Mouse (Mus musculus) midbrain, embryonic 10.5 days (tissue): ENCODE measurements at regions not wholly inside any gene's neighbourhood (a gene's known extent, or its start where the extent isn't known, plus 50 kb on each side); places are given as distances from the start of the nearest gene placed in this dataset.

Source experiments
- DNase-seq: peaks from one replicate; pipeline ENCODE4 v3.0.0-alpha.2; 2017; ENCODE audit warnings: low spot score
- H3K27ac ChIP-seq: fragments of 300-500 bp; sonication (generic); replicated peaks from 2 replicates; pipeline ENCODE4 v1.5.1; 2016; ENCODE audit warnings: mild to moderate bottlenecking
- H3K27me3 ChIP-seq: fragments of 300-500 bp; sonication (generic); 2 replicates; pipeline ENCODE4 v1.6.1; 2016; ENCODE audit warnings: low read depth, mild to moderate bottlenecking; ENCODE audit not compliant: poor library complexity, severe bottlenecking
- H3K36me3 ChIP-seq: fragments of 300-500 bp; sonication (generic); 2 replicates; pipeline ENCODE4 v1.6.1; 2016; ENCODE audit warnings: mild to moderate bottlenecking, moderate library complexity
- H3K4me1 ChIP-seq: fragments of 300-500 bp; sonication (generic); 2 replicates; pipeline ENCODE4 v1.6.1; 2016
- H3K4me3 ChIP-seq: fragments of 300-500 bp; sonication (generic); 2 replicates; pipeline ENCODE4 v1.5.1; 2016; ENCODE audit warnings: mild to moderate bottlenecking, moderate library complexity
- H3K9me3 ChIP-seq: fragments of 300-500 bp; sonication (generic); replicated peaks from 2 replicates; pipeline ENCODE4 v1.6.1; 2016; ENCODE audit warnings: mild to moderate bottlenecking
- WGBS: fragments of 180-500 bp; shearing (Covaris S2); methylation state at CpG from one replicate; pipeline ENCODE4 v1.1.7; 2016; 5-methylcytosine and 5-hydroxymethylcytosine counted together

- H3K4me3 ChIP-seq = no peak overlapping the region
- no peaks in the 10 kb centered on the region for H3K9me3 ChIP-seq
- H3K27ac ChIP-seq = no peak overlapping the region
- 76% methylated on average over 18 of the region's 18 CpGs for WGBS
- no peaks in the 10 kb centered on the region; the same call in 1 of the 2 replicates for H3K4me1 ChIP-seq
- peaks cover 85% of the 10 kb centered on the region for H3K27me3 ChIP-seq
- no peak for DNase-seq
- no peaks in the 10 kb centered on the region for H3K36me3 ChIP-seq
These were observed 362.4 kb downstream of the H2al1j start for GRCm38 (mm10) chrX:11689989-11690405.

DNA sequence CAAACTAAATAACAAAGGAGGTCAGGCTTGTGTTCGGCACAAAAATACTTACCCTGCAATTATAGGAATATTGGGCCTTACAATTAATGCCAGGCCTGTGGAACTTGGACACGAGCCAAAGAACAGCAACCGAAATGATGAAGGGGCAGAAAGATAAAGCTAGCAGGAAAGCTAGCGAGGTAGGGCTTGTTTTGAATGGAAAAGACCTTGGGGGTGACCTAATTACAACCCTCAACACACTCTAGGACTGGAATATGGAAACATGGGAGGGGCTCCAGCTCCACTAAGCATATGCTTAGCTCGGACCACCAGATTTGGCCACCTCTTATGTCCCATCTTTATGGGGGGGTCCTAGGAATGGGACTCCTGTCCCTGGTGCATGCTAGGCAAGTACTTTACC is 362.8 kb downstream of the H2al1j start:
- DNase-seq = no peak
- no peak overlapping the region for H3K4me3 ChIP-seq
- no peaks in the 10 kb centered on the region for H3K36me3 ChIP-seq
- no peak overlapping the region for H3K27ac ChIP-seq
- no peaks in the 10 kb centered on the region for H3K9me3 ChIP-seq
- H3K27me3 ChIP-seq = peaks cover 85% of the 10 kb centered on the region
- 78% methylated on average over 5 of the region's 5 CpGs for WGBS
- H3K4me1 ChIP-seq = no peaks in the 10 kb centered on the region; the same call in 1 of the 2 replicates

DNA sequence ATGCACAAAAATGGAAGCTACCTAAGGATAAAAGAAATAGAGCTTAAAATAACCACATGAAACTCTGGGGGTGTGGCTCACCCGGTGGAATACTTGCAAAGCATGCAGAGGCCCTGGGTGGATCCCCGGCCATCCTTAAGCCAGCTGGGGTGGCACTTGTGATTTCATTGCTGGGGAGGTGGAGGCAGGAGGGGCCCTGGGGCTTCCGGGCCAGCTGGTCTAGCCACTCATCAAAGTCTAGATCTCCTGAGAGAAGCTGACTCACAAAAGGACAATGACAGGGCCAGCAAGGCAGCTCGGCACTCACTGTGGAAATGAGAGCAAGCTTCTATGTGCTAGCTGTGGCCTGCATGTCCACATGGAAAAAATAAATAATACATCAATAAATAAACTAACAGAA is 363.4 kb downstream of the H2al1j start:
- WGBS = 75% methylated on average over 4 of the region's 4 CpGs
- Histone ChIP-seq H3K4me1 (no peaks in the 10 kb centered on the region; the same call in 1 of the 2 replicates), H3K4me3 (no peak overlapping the region), H3K27ac (no peak overlapping the region), H3K27me3 (peaks cover 85% of the 10 kb centered on the region), H3K36me3 (no peaks in the 10 kb centered on the region), H3K9me3 (no peaks in the 10 kb centered on the region)
- no peak for DNase-seq

- no peaks in the 10 kb centered on the region for H3K9me3 ChIP-seq
- peaks cover 83% of the 10 kb centered on the region for H3K27me3 ChIP-seq
- H3K4me3 ChIP-seq = no peak overlapping the region
- no peaks in the 10 kb centered on the region for H3K36me3 ChIP-seq
- no peak for DNase-seq
- WGBS = 87% methylated on average over 4 of the region's 4 CpGs
- no peak overlapping the region for H3K27ac ChIP-seq
- no peaks in the 10 kb centered on the region for H3K4me1 ChIP-seq
These were observed 368.9 kb downstream of the H2al1j start for GRCm38 (mm10) chrX:11696565-11696964.

DNA sequence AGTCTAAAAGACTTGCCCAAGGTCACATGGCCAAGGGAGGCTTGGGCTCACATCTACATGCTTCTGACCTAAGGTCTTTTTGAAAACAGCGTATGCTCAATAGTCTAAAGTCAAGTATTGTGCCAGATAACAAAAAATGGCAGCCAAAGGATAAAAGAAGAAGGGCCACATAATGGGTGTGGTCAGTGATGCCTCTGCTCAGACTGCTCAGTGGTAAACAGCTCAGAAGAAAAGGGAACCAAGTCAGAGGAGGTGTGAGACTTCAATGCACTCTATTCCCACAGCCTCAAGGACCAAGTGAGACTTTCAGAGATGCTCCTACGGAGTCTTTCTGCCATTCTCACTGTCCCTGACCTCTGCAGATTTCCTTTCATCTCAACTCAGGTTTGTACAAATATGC is 373.5 kb downstream of the H2al1j start:
- H3K27me3 ChIP-seq = peaks cover 83% of the 10 kb centered on the region
- no peak for DNase-seq
- H3K4me1 ChIP-seq = no peaks in the 10 kb centered on the region
- H3K9me3 ChIP-seq = no peaks in the 10 kb centered on the region
- H3K36me3 ChIP-seq = no peaks in the 10 kb centered on the region
- no peak overlapping the region for H3K4me3 ChIP-seq
- H3K27ac ChIP-seq = no peak overlapping the region
- 86% methylated on average over 2 of the region's 2 CpGs for WGBS

DNA sequence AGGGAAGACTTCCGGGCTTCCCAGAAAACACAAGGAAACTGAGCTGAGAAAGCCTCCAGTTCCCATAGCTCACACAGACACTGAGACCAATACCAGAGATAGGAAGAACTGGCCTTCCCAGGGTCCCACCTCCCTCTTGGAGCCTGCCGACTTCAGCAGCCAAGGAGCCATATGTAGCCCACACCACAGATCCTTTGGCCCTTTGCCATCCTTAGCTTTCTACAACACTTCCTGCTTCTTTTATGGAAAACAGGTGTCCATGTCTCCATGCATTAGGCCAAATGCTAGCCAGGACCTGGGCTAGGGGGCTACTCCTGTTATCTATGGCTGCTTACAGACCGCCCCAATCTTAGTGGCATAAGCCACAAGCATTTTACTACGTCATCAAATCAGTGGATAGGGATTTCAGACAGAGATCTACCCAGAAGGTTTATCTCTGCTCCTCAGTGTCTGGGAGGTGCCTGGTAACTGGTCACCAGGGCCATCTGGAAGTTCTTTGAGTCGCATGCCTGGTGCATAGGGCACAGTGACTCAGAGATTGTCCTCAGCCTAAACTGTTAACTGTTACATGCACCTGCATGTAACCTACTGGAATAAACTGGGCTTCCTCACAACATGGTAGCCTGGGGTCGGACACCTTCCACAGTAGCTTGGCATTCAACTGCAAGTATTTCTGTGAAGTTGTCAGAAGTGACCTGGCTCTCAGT is 378.4 kb downstream of the H2al1j start:
- WGBS = 89% methylated on average over 6 of the region's 6 CpGs
- no peak overlapping the region for H3K27ac ChIP-seq

DNA sequence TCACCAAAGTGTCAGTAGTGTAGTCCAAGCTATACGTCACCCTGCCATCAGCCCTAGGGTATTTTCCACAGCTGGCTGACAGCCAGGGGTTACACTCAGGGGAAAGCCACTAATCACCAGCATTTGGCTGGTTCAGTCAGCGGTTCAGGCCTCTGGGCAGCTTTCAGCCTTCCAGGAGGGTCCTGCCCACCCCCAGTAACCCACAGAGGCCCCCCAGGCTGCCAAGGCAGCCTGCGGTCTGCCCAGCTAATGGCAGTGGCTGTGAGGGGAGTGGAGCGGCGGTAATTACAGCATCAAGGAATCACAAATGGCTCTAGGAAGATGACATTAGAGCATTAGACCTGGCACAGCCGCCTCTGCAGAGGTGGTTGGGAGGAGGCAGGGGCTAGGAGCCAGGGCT is 379.7 kb downstream of the H2al1j start:
- Histone ChIP-seq H3K27ac (no peak overlapping the region), H3K36me3 (no peaks in the 10 kb centered on the region), H3K4me3 (no peak overlapping the region), H3K4me1 (peaks cover 7% of the 10 kb centered on the region; the same call in 1 of the 2 replicates), H3K9me3 (no peaks in the 10 kb centered on the region), H3K27me3 (peaks cover 97% of the 10 kb centered on the region)
- no peak for DNase-seq
- 76% methylated on average over 6 of the region's 6 CpGs for WGBS

More for the DNA sequence above, 378.4 kb downstream of the H2al1j start:
- DNase-seq = no peak
- H3K9me3 ChIP-seq = no peaks in the 10 kb centered on the region
- H3K36me3 ChIP-seq = no peaks in the 10 kb centered on the region
- peaks cover 7% of the 10 kb centered on the region; the same call in 1 of the 2 replicates for H3K4me1 ChIP-seq
- peaks cover 97% of the 10 kb centered on the region for H3K27me3 ChIP-seq
- no peak overlapping the region for H3K4me3 ChIP-seq

DNA sequence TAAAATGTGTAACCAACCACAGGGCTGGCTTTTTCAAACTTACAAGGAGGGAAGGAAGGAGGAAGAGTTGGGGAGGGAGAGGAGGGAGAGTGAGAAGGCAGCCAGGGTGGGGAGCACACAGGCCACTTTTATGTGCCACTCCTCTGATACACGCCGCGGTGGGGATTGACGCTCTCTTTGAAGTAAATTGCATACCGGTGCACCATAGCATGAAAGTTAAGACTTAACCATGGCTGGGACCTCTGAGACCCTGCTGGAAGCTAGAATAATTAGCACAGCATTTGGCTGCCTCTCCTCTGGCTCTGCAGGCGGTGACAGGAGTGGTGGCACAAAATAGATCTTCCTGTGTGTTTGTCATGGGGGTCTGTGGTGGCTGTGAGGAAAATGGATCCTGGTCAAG is 380.7 kb downstream of the H2al1j start:
- Histone ChIP-seq H3K9me3 (no peaks in the 10 kb centered on the region), H3K36me3 (no peaks in the 10 kb centered on the region), H3K4me3 (no peak overlapping the region), H3K27me3 (peaks cover 97% of the 10 kb centered on the region), H3K27ac (no peak overlapping the region), H3K4me1 (peaks cover 7% of the 10 kb centered on the region; the same call in 1 of the 2 replicates)
- DNase-seq = no peak
- 44% methylated on average over 6 of the region's 6 CpGs for WGBS

- Histone ChIP-seq H3K27me3 (peaks cover 98% of the 10 kb centered on the region), H3K36me3 (no peaks in the 10 kb centered on the region), H3K4me3 (no peak overlapping the region), H3K27ac (no peak overlapping the region), H3K9me3 (no peaks in the 10 kb centered on the region), H3K4me1 (peaks cover 7% of the 10 kb centered on the region; the same call in 1 of the 2 replicates)
- no peak for DNase-seq
- WGBS = 86% methylated on average over 4 of the region's 4 CpGs
These were observed 381.7 kb downstream of the H2al1j start for GRCm38 (mm10) chrX:11709326-11709725.

DNA sequence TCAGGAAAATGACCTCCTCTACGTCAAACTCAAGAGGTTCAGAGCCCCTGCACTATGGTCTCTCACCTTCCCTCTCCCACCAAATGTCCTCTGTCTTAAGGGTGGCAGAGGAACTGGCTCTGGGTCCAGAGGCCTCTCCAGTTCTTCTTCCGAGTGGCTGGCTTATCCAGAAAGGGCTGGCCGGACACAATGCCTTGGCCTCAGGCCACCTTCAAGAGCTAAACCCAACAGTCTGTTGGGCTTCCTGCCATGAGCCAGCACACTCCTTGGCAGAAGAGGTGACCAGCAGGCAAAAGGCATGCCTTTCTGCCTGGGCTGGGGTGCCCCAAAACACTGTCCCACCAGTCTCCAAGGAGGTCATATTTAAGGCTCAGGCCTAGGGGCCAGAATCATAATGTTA is 385.8 kb downstream of the H2al1j start:
- peaks cover 2% of the 10 kb centered on the region; the same call in 1 of the 2 replicates for H3K4me1 ChIP-seq
- WGBS = 96% methylated on average over 3 of the region's 3 CpGs
- peaks cover 96% of the 10 kb centered on the region for H3K27me3 ChIP-seq
- DNase-seq = no peak
- H3K9me3 ChIP-seq = no peaks in the 10 kb centered on the region
- no peak overlapping the region for H3K27ac ChIP-seq
- no peak overlapping the region for H3K4me3 ChIP-seq
- H3K36me3 ChIP-seq = no peaks in the 10 kb centered on the region

DNA sequence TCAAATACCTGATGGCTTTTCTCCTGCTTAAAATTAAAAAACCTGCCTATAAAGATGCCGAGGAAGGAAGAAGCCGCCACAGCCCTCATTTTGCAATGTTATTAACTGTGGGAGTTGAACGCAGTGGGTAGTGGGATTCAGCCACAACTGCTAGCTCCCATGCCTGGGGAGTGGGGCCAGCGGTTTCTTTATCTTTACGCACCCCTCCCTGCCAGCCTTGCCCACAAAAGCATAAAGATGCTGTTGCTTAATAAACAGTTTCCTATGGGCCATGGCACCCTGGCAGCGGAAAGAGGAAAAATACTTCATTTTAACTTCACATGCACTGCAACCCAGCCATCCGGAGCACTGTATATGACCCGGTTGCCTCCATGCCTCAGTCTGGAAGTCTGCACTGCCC is 389.2 kb downstream of the H2al1j start:
- H3K36me3 ChIP-seq = no peaks in the 10 kb centered on the region
- no peak overlapping the region for H3K27ac ChIP-seq
- WGBS = 74% methylated on average over 8 of the region's 8 CpGs
- H3K4me1 ChIP-seq = no peaks in the 10 kb centered on the region
- no peak for DNase-seq
- no peak overlapping the region for H3K4me3 ChIP-seq
- peaks cover 89% of the 10 kb centered on the region for H3K27me3 ChIP-seq
- no peaks in the 10 kb centered on the region for H3K9me3 ChIP-seq

DNA sequence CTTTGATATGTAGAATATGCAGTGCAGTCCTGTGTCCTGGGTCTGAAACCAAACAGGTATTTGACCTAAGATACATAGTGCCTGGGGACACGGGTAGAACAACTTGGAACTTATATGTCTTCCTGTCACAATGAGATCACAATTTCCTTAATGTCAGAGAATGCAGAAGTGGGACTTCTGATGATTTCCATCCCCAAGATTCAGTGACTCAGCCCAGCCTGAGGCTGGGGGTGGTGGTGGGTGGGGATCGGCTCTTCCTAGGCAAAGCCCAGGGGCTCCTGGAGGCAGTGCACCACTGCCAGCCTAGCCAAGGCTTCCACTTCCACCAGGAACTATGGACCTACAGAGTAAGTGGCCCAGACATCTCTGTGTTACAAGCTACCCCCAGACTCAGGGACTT is 391.2 kb downstream of the H2al1j start:
- no peak overlapping the region for H3K27ac ChIP-seq
- no peak overlapping the region for H3K4me3 ChIP-seq
- H3K4me1 ChIP-seq = no peaks in the 10 kb centered on the region
- peaks cover 89% of the 10 kb centered on the region for H3K27me3 ChIP-seq
- 89% methylated on average over 2 of the region's 2 CpGs for WGBS
- no peak for DNase-seq
- H3K9me3 ChIP-seq = no peaks in the 10 kb centered on the region
- H3K36me3 ChIP-seq = no peaks in the 10 kb centered on the region

DNA sequence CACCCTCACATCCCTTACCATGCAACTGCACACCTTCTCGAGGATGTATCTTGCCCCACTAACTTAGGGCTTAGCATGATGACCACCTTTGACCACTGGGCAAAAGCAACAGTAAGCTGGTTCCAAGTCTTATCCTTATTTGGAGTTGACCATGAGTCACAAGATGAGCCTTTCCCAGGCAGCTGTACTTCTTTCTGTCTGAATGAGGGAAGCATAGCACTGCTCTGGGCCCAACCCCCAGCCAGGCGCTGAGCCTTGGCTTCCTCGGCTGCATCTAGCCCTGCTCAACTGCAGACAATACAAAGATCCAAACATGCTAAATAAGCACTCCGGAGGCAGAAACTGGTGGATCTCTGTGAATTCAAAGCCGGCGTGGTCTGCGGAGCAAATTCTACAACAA is 392.9 kb downstream of the H2al1j start:
- Histone ChIP-seq H3K27ac (no peak overlapping the region), H3K27me3 (peaks cover 88% of the 10 kb centered on the region), H3K36me3 (no peaks in the 10 kb centered on the region), H3K9me3 (no peaks in the 10 kb centered on the region), H3K4me1 (no peaks in the 10 kb centered on the region), H3K4me3 (no peak overlapping the region)
- DNase-seq = no peak
- WGBS = 77% methylated on average over 7 of the region's 7 CpGs
